Mouse (Mus musculus) forelimb bud, embryonic 11.5 days (tissue): ENCODE measurements at regions not wholly inside any gene's neighbourhood (a gene's known extent, or its start where the extent isn't known, plus 50 kb on each side); places are given as distances from the start of the nearest gene placed in this dataset.
A peak's percentile ranks its signal among the peaks of the same experiment; 100 is the strongest.

Experiments
- DNase-seq: peaks from one replicate; pipeline ENCODE4 v3.0.0-alpha.2; 2012; ENCODE audit warnings: low read depth, low spot score

DNA sequence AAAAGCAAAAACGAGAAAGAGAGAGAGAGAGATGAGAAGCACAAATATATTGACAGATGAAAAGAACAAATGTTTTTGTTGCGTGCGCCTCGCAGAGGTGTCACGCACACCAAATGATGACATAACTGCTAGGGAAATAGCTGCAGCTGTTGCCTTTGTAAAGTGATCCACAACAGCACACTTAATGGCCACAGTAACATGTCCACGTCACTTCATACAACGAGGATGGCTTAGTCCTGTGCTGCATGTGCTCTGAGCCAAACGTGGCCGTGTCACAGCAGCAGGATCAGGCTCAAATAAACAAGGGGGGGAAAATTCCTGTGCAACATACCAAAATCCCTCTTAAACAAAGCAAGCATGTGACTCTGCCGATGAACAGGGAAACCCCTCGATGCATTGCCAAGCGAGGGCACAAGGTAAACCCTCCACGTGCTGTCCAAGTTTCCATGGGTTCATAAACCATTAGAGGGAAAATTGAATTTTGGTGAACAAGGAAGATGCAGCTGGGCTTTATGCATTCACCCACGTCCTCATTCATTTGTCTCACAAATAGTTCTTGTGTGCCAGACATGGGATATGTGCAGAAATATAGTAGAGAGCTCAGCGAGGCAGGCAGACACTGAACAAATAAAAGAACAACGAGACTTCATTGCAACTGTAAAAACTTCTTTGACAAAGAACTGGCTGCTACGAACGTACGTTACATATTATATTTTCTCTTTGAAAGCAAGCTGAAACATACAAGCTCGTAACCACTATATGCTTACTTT, 223.0 kb upstream of the Pard3b start:
- DNase-seq, result peak; percentile 23

DNA sequence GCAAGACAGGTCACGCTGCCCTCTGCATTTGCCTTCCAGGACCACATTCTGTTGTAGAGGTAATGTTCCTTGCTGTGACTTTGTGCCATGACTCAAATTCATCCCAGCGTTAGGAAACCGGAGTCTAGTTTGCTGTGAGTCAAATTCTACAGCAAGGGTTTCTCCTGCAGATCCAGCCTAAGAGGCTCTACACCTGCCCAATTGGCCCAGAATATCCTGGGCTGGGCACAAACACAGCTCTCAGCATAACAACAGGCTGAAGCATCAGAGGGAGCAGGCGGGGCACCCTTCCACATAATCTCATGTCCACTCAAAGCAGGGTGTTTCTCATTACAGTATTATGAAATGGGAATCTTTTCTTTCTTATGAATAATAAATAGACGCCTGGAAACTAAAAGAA, 220.2 kb upstream of the Pard3b start:
- DNase-seq, result no peak

DNA sequence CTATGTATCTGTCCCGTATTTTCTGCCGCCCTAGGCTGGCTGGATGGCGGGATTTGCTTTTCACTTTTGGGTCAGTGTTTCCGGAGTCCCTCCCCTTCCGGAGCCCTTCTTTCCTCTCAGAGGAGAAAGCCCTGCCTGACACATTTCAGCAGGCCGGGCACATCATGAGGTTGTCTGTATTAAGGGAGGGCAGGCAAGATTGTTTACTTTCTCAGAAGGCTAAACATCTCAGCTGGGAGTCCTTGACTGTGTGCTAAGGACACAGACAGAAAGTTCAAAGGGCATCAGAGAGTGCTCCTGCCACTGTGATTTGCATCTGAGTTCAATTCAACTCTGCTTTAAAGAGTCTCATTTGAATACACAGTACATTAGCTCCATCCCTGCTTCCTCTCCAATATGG, 218.8 kb upstream of the Pard3b start:
- no peak for DNase-seq

GRCm38 (mm10) chr1:61423253-61423652, 215.4 kb upstream of the Pard3b start:
- no peak for DNase-seq

- DNase-seq, result no peak
Observed at GRCm38 (mm10) chr1:61428706-61429501, 209.7 kb upstream of the Pard3b start.

DNA sequence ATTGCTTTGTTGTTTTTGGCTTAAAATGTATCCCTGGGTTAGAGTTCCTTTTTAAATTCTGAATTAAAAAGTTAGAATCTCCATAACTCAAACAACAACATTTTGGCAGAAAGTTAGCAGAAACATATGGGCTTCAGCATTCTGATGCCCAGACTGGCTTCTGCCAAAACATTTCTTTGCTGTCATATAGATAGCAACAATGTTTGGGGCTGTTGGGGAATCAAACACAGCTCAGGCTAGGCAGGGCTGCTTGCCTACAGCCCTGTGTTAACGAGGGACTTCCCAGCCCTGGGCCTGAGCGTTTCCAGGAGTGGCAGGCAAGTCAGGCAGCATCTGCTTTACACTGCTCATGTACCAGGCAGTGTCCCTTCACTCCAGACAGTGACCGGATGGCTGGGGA, 201.0 kb upstream of the Pard3b start:
- DNase-seq, result no peak

GRCm38 (mm10) chr1:61461435-61461834, 177.2 kb upstream of the Pard3b start:
- DNase-seq, result no peak

- DNase-seq, result no peak
Observed at GRCm38 (mm10) chr1:61470617-61471214, 167.9 kb upstream of the Pard3b start.

DNA sequence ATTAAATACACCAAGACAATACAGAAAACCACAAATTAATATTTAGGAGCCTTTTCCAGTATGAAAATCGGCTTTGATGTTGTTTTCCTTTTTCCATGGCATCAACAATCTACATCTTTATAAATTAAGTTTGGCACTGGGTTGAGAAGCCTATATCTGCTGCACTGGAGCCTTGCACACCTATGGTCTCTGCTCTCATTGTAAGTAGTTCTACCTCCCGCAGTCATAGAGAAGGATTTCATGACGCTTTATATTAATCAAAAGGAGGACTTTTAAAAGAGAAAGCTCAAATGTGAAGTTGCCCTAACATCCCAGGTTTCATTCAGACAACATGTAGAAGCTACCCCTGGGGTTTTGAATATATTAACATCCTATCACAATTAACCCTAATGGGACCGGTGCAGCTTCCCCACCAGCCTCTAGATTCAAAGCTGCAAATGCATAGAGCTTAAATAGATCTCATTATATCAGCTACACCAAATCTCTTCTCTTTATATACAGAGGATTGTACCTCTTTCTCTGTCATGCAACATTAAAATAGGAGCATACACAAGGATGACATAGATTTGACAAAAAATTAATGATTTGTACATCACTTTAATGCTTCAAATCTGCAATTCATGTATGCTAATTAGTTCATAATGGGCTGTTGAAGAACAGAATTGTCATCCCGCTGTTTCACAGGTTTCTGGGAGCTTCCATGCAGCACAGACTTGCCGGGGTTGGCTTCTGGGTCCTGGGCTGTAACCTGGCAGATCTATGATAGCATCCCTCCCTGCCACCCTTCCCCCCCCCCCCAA, 166.6 kb upstream of the Pard3b start:
- no peak for DNase-seq

DNA sequence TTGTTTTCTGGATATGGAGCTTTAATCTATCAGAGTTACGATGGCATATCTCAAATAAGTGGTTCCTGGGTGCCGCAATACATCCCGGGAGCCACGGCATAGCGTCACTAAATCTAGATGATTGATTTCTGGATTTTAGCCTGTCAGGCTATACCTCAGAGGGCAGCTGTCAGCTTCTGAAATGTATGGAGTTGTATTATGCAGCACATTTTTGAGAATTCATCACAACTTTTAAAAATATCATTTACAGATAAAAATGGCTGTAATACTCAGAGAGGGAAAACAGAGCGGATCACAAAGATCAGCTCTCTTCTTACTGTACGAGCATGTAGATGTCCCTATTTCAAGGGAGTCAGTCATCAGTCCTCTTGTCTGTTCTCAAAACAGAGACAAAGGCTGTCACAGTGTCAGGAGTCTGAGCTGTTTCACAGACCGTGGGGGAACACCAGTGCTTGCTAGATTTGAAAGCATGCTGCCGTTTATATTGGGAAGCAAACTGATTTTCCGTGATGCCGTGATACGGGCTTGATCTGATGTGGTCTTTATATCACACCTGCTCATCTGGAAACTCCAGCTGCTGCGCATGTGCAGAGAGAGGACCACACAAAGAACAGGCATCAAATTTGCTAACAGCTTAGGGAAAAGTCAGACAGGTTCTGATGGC, 165.9 kb upstream of the Pard3b start:
- DNase-seq, result no peak

DNA sequence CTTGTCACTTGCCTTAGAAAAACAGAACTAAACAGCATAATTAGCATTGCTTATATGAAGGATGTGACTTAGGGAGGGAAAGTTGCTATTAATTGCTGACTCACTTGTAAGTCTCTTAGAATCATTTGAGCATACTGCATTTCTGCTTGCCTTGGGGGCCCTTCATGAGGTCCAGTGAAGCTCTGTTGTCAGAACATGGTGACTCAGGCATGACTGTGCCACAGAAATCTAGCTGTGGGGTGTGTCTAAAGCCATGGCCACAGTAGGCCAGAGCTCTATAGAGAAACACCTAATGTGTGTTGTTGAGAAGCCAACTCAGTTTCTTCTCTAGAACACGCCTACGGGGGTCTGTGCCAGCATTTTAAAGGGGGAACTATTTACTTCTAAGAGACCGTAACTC, 153.2 kb upstream of the Pard3b start:
- no peak for DNase-seq

DNA sequence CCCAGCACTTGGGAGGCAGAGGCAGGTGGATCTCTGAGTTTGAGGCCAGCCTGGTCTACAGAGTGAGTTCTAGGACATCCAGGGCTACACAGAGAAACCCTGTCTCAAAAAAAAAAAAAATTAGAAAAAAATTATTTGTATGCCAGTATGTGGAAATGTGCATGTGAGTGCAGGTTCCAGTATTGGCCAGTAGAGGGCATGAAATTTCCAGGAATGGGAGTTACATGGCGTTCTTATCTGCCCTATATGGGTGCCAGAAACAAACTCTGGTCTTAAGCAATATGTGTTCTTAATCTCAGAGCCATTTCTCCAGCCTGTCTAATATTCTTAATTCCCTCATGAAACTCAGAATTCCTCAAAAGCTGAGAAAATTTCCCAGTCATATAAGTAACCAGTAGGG, 113.7 kb upstream of the Pard3b start:
- no peak for DNase-seq

DNA sequence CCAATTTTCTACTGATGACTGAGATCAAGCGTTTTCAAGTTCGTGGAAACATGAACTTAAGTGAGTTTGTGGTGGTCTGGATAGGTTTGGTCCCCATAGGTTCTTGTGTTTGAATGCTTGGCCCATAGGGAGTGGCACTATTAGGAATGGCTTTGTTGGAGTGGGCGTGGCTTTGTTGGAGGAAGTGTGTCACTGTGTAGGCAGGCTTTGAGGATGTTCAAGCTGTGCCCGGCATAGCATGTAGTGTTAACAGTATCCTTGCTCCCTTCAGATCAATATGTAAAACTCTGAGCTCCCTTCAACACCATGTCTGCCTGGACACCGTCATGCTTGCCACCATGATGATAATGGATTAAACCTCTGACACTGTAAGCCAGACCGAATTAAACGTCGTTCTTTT, 112.7 kb upstream of the Pard3b start:
- no peak for DNase-seq

DNA sequence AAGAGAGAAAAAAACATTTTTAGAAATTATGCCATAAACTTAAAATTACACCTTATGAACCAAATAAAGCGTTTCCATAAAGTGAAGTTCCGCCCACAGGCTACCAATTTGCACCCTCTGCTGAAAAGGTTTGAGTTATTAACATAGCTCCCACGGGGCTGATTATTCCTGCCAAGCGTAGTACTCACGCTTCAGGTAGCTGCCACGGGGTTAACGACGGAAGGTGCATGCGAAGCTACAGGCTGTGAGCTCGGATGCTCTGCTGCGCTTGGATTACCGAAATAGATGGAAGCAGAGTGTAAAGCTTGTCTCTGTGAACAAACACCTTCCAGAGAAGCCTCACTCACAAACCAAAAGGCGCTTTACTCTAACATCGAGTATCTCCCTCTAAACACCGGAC, 109.9 kb upstream of the Pard3b start:
- DNase-seq, result no peak

DNA sequence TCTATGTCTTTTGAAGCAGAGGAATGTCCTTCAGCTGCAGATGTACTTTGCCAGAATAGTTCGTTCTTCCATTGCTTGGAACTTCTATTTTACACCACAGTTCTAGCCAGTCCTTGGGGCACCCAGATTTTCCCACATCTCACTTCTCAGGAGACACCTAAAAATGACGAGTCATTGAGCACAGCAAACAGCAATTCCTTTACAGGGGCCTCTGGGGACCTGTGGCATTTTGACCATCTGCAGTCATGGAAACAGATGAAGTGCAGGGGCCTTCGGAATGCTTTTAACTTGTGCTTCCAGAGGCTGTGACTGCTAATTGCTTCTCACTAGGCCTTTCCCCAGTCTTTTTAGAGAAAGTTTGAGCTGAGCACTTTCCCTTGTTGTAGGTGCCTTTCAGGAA, 108.5 kb upstream of the Pard3b start:
- peak; percentile 67 for DNase-seq

DNA sequence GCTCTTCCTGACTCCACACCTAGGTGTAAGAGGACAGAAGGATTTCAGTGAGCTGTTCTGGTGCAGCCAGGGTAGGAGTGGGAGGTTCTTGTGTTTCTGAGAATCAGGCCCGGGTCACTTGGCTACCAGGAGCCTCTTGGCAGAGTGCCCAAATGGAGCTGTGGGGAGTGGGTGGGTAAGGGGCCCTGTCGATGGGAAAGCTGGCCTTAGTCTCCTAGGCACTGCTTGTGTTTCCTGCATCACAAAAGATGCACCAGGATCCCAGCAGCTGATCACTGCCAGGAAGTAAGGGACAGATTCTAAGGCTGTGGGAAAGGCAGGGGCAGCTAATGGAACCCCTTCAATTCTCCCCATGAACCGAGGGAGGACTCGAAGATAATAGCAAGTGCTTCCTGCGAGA, 107.1 kb upstream of the Pard3b start:
- DNase-seq, result no peak

DNA sequence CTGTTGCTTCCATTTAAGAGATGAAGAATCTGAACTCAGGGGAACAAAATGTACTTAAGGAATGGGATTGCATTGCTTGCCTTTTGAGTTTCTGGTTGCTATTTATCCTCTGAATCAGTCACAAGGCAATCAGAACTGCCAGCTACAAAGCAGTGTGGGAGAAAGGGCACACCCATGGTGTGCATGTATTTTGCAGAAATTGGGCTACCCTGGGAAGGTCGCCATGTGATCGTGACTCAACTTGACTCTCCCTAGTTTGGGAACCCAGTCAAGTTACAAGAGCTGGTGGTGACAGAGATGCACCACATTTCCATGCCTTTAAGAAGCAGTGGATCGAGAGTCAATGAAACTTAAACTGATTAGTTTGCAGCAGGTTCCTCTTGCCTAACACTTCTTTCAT, 98.5 kb upstream of the Pard3b start:
- DNase-seq, result no peak

DNA sequence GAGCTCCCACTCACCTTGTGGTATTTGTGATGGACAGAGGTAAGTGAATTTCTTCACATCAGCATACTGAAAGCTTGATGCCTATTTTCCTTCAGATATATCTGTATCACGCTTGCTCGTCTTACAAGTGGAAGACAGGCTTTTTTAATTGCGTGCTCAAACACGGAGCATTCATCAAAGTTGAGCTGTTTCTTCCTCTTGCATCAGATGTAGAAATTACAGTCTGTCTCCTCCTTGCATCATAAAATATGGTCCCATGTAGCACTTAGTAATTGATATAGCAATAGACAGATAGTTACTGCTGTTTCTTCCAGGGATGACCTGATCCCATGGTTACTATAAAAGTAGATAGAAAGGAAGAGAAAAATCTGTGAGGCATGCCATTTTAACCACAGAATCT, 97.5 kb upstream of the Pard3b start:
- no peak for DNase-seq

DNA sequence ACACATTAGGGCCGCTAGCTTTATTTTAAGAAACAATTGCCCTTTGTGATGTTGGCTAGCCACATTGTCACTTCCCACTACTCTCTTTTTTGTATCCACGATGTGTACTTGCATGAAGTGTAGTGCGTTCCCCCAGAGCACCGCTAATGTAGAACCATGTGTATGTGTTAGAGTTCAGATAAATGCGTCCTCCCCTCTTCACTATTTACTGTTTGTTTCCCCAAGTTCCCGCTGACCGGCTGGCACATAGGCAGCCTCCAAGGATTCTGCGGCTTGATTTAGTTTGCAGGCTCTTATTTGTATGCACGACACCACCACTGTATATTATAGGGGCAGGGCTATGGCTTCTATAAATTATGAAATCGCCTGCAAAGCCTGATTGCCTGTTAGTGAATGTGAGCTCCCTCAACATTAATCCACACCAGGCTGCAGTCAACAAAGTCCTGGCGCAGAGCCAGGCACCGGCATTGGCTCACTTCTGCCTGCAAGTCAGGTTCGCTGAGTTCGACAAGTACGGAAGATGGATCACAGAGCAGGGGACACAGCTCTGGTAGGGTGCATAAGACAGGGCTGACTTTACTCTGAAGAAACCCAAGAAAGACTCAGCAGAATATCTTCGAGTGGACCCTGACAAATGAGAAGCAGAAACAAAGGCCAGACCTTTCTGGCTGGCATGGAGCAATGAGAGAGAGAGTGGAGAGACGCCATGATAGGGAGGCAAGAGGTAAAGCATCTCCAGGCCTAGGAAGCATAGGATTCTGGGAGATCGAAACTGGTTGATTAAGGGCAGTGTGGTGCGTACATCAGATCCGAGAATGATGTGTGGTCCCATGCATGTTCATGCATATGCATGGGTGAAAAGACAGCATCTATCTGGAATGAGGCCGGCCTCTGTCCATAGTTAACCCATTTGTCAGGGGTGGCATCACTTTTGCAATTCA, 85.8 kb upstream of the Pard3b start:
- peak; percentile 31 for DNase-seq

GRCm38 (mm10) chr1:61559514-61559913, 79.1 kb upstream of the Pard3b start:
- no peak for DNase-seq
